Mouse (Mus musculus) intestine, postnatal 0 days (tissue): ENCODE results near the gene Slc25a26. TPM values are rescaled to one million over a fixed set of nuclear protein-coding genes. Genes with fewer than 3 reads are reported as not detected.

Experiments
- ATAC-seq: fragments of 200-750 bp; cut with Nextera tagmentation; 2 replicates; pipeline ENCODE4 v1.8.0; 2017; ENCODE audit warnings: mild to moderate bottlenecking, moderate TSS enrichment, moderate library complexity
- H3K27ac ChIP-seq: fragments of 300-500 bp; sonication (generic); 2 replicates; pipeline ENCODE4 v1.5.1; 2014; ENCODE audit warnings: mild to moderate bottlenecking, low read depth, low read length, moderate library complexity
- H3K27me3 ChIP-seq: fragments of 300-500 bp; sonication (generic); replicated peaks from 2 replicates; pipeline ENCODE4 v1.6.1; 2014; ENCODE audit warnings: low read length, mixed read lengths; ENCODE audit not compliant: control insufficient read depth, insufficient read depth
- H3K36me3 ChIP-seq: fragments of 300-500 bp; sonication (generic); 2 replicates; pipeline ENCODE4 v1.6.1; 2014; ENCODE audit warnings: mild to moderate bottlenecking, moderate library complexity; ENCODE audit not compliant: control insufficient read depth, insufficient read depth
- H3K4me1 ChIP-seq: fragments of 300-500 bp; sonication (generic); replicated peaks from 2 replicates; pipeline ENCODE4 v1.6.1; 2014; ENCODE audit warnings: antibody characterized with exemption, low read length, mixed read lengths; ENCODE audit not compliant: control insufficient read depth, insufficient read depth
- H3K4me2 ChIP-seq: fragments of 300-500 bp; sonication (generic); replicated peaks from 2 replicates; pipeline ENCODE4 v1.6.1; 2014; ENCODE audit warnings: low read depth, mild to moderate bottlenecking, moderate library complexity
- H3K4me3 ChIP-seq: fragments of 300-500 bp; sonication (generic); 2 replicates; pipeline ENCODE4 v1.5.1; 2014; ENCODE audit warnings: low read depth, low read length
- H3K9ac ChIP-seq: fragments of 300-500 bp; sonication (generic); 2 replicates; pipeline ENCODE4 v1.6.1; 2014; ENCODE audit warnings: mild to moderate bottlenecking, low read depth, low read length
- H3K9me3 ChIP-seq: fragments of 300-500 bp; sonication (generic); 2 replicates; pipeline ENCODE4 v1.6.1; 2016; ENCODE audit warnings: mixed run types; ENCODE audit not compliant: control insufficient read depth
- CTCF ChIP-seq: sonication (generic); IDR thresholded peaks from 2 replicates; pipeline ENCODE4 v1.5.1; 2016; ENCODE audit warnings: low read depth, mild to moderate bottlenecking, control low read depth, antibody characterized with exemption, moderate library complexity
- WGBS: fragments of 180-500 bp; shearing (Covaris S2); extraction: QIAGEN DNeasy Blood & Tissue Kit; methylation state at CpG from one replicate; pipeline ENCODE4 v1.1.7; 2014; 5-methylcytosine and 5-hydroxymethylcytosine counted together
- polyA plus RNA-seq: library from polyadenylated mRNA; unstranded; fragments of >200 nt; fragmentation: Nextera tagmentation; extraction: Ambion mirVana; gene quantifications from 2 replicates; pipeline ENCODE4 v1.2.1, GENCODE M21; 2015

Slc25a26 gene
- polyA plus RNA-seq = 6.1 and 7.7 TPM in 2 replicates

- H3K27ac ChIP-seq = no peak within 1 kb of the TSS; the same call in 1 of the 2 replicates
- no peak for TF ChIP-seq CTCF
- H3K4me3 ChIP-seq = peak within 1 kb of the TSS; percentile 69
- H3K4me2 ChIP-seq = peak within 1 kb of the TSS; percentile 67
- no peaks in the 10 kb centered on the region for H3K27me3 ChIP-seq
- peak within 1 kb of the TSS; percentile 22 for H3K9ac ChIP-seq
- ATAC-seq = peak; percentile 89
- WGBS = under 1% methylated on average over 37 of the region's 37 CpGs
- H3K9me3 ChIP-seq = no peaks in the 10 kb centered on the region
- peaks cover 5% of the 10 kb centered on the region; the same call in 1 of the 2 replicates for H3K4me1 ChIP-seq
- no peaks in the 10 kb centered on the region for H3K36me3 ChIP-seq
Measured at GRCm38 (mm10) chr6:94499897-94500623, at the start of gene Slc25a26. Gene Slc25a26, plus strand, starts transcription at chr6:94500331.

DNA sequence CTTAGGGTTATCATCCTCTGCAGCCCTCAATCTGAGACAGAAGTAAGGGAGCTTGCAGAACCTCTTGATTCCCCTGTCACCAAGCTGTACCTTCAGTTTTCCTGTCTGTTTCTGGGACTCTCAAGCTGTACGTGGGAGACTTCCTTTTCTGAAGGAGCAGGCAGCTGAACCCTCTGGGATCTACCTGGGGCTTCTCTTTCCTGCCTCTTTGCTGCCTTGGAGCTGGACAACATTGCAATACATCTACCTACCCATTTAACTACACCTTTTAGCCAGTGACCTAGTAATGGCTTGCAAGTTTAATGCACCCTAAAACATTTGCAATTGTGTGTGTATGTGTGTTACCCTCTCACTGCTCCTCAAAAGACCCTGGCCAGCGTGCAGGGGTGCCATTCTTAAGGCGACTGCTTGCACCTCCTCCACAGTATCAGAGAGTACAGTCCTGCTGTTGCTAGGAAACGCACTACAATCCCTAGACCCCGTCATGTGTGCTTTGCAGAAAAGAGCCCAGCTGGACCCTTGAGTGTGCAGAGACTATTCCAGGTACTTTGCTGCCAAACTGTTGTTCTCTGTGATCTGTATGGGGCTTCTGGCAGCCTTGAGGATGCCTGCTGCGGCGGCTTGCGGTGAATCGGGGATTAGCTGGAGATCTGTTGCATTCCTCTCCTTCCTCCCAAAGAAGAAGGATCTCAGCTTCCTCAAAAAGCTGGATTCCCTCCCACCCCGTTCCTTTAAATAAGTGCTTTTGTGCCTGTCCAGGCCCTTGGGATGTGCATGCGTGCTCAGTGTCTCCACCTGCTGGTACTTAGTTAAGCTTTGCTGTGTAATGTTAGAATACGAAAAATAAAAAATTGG, 35.9 kb upstream of the Slc25a26 start:
- no peaks in the 10 kb centered on the region for H3K4me1 ChIP-seq
- TF ChIP-seq CTCF = peak; percentile 89
- no peak overlapping the region for H3K9ac ChIP-seq
- H3K27ac ChIP-seq = no peak overlapping the region
- 29% methylated on average over 12 of the region's 12 CpGs for WGBS
- no peaks in the 10 kb centered on the region for H3K27me3 ChIP-seq
- no peaks in the 10 kb centered on the region for H3K36me3 ChIP-seq
- no peak for ATAC-seq
- no peak overlapping the region for H3K4me3 ChIP-seq
- 0 out of 2 replicates have a peak overlapping the region, but pooled peaks have one; percentile 30 for H3K4me2 ChIP-seq
- H3K9me3 ChIP-seq = no peaks in the 10 kb centered on the region

DNA sequence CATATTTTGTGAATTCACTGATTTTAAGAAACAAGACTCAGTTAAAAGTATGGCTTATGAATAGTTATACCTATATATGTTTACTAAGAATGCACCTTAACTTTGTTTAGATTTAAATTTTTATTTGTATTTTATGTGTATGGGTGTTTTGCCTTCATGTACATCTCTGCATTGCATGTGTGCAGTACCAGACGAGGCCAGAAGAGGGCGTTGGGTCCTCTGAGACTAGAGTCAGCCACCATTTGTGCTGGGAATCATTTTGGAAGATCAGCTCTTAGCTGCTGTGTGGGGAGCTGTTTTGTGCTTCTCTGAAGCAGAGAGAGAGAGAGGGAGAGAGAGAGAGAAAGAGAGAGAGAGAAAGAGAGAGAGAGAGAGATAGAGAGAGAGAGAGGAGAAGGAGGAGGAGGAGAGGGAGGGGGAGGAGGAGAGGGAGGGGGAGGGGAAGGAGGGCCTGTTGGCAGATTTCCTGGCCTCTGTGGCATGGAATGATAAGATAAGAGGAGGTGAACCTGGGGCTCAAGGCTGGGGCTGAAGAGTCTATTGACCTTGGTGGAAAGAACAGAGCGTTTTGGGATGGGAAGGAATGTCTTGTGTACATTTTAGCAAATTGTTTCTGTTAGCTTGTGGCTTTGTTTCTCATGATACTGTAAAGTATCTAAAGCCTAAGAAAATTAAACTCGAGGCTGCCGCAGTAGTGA, 33.5 kb upstream of the Slc25a26 start:
- H3K27me3 ChIP-seq = no peaks in the 10 kb centered on the region
- WGBS = 16% methylated on average over 5 of the region's 5 CpGs
- no peaks in the 10 kb centered on the region for H3K9me3 ChIP-seq
- peak; percentile 64 for TF ChIP-seq CTCF
- no peaks in the 10 kb centered on the region for H3K4me1 ChIP-seq
- no peak for ATAC-seq
- H3K27ac ChIP-seq = no peak overlapping the region
- H3K36me3 ChIP-seq = no peaks in the 10 kb centered on the region
- H3K9ac ChIP-seq = no peak overlapping the region
- no peak overlapping the region for H3K4me2 ChIP-seq
- H3K4me3 ChIP-seq = no peak overlapping the region

GRCm38 (mm10) chr6:94492739-94493138, 7.4 kb upstream of the Slc25a26 start:
- Histone ChIP-seq H3K36me3 (no peaks in the 10 kb centered on the region), H3K27ac (no peak overlapping the region), H3K9me3 (no peaks in the 10 kb centered on the region), H3K27me3 (no peaks in the 10 kb centered on the region), H3K4me2 (no peak overlapping the region), H3K4me1 (no peaks in the 10 kb centered on the region), H3K9ac (no peak overlapping the region), H3K4me3 (no peak overlapping the region)
- ATAC-seq = no peak
- WGBS = 63% methylated on average over 2 of the region's 2 CpGs
- no peak for TF ChIP-seq CTCF

GRCm38 (mm10) chr6:94503963-94504362, 3.8 kb downstream of the Slc25a26 start:
- no peaks in the 10 kb centered on the region for H3K27me3 ChIP-seq
- H3K4me3 ChIP-seq = no peak overlapping the region
- H3K9ac ChIP-seq = no peak overlapping the region
- no peaks in the 10 kb centered on the region for H3K36me3 ChIP-seq
- H3K4me2 ChIP-seq = 0 out of 2 replicates have a peak overlapping the region, but pooled peaks have one; percentile 6
- WGBS = 33% methylated on average over 6 of the region's 6 CpGs
- H3K9me3 ChIP-seq = no peaks in the 10 kb centered on the region
- no peak overlapping the region for H3K27ac ChIP-seq
- TF ChIP-seq CTCF = no peak
- ATAC-seq = peak; percentile 61; the same call in 1 of the 2 replicates
- H3K4me1 ChIP-seq = peaks cover 5% of the 10 kb centered on the region; the same call in 1 of the 2 replicates
